Mouse (Mus musculus) forebrain, embryonic 16.5 days (tissue): ENCODE measurements around the gene Slc25a12. TPM values are rescaled to one million over a fixed set of nuclear protein-coding genes. Genes with fewer than 3 reads are reported as not detected.

Experiments used
- ATAC-seq: fragments of 200-750 bp; cut with Nextera tagmentation; 2 replicates; pipeline ENCODE4 v1.8.0; 2017; ENCODE audit warnings: mild to moderate bottlenecking, moderate library complexity
- H3K27ac ChIP-seq: fragments of 300-500 bp; sonication (generic); 2 replicates; pipeline ENCODE4 v1.5.1; 2014; ENCODE audit warnings: low read length, control low read depth
- H3K27me3 ChIP-seq: fragments of 300-500 bp; sonication (generic); replicated peaks from 2 replicates; pipeline ENCODE4 v1.6.1; 2014; ENCODE audit warnings: low read length; ENCODE audit not compliant: control insufficient read depth, insufficient read depth
- H3K36me3 ChIP-seq: fragments of 300-500 bp; sonication (generic); 2 replicates; pipeline ENCODE4 v1.6.1; 2014; ENCODE audit not compliant: control insufficient read depth, insufficient read depth
- H3K4me1 ChIP-seq: fragments of 300-500 bp; sonication (generic); replicated peaks from 2 replicates; pipeline ENCODE4 v1.6.1; 2014; ENCODE audit warnings: low read length; ENCODE audit not compliant: control insufficient read depth, insufficient read depth
- H3K4me2 ChIP-seq: fragments of 300-500 bp; sonication (generic); 2 replicates; pipeline ENCODE4 v1.6.1; 2014; ENCODE audit warnings: mild to moderate bottlenecking, low read length, control low read depth
- H3K4me3 ChIP-seq: fragments of 300-500 bp; sonication (generic); replicated peaks from 2 replicates; pipeline ENCODE4 v1.5.1; 2014; ENCODE audit warnings: mild to moderate bottlenecking, low read length, control low read depth
- H3K9ac ChIP-seq: fragments of 300-500 bp; sonication (generic); replicated peaks from 2 replicates; pipeline ENCODE4 v1.6.1; 2014; ENCODE audit warnings: low read depth, low read length, control low read depth
- H3K9me3 ChIP-seq: fragments of 300-500 bp; sonication (generic); 2 replicates; pipeline ENCODE4 v1.6.1; 2016; ENCODE audit warnings: low read length; ENCODE audit not compliant: control insufficient read depth
- WGBS: fragments of 180-500 bp; shearing (Covaris S2); extraction: QIAGEN DNeasy Blood & Tissue Kit; methylation state at CpG from one replicate; pipeline ENCODE4 v1.1.7; 2014; 5-methylcytosine and 5-hydroxymethylcytosine counted together
- polyA plus RNA-seq: library from polyadenylated mRNA; unstranded; fragments of >200 nt; fragmentation: Nextera tagmentation; extraction: Ambion mirVana; gene quantifications from 2 replicates; pipeline ENCODE4 v1.2.1, GENCODE M21; 2015

Slc25a12 gene
- polyA plus RNA-seq, 1 experiment from 2014 or later = 86.7 TPM

DNA sequence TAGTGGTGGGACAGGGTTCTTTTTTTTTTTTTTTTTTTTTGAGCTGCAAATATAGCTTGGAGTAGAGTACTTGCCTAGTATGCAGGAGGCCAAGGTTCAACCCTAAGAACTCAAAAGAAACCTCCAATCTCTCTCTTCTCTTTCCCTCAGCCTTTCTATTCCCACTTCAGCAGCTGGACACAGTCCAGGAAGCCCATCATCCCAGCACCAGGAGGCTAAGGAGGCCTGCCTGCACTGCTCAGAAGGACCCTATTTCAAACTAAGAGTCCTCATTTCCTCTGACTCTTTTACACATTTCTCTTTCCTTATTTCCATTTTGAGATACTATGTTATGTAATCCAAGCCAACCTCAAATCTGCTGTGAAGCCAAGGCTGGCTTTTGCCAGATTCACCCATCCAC lies 64.3 kb downstream of the Slc25a12 start:
- Histone ChIP-seq H3K9me3 (no peaks in the 10 kb centered on the region), H3K36me3 (no peaks in the 10 kb centered on the region; the same call in 1 of the 2 replicates), H3K4me1 (peaks cover 20% of the 10 kb centered on the region), H3K27ac (0 out of 2 replicates have a peak overlapping the region, but pooled peaks have one; percentile 6), H3K9ac (no peak overlapping the region), H3K4me3 (no peak overlapping the region), H3K4me2 (no peak overlapping the region), H3K27me3 (no peaks in the 10 kb centered on the region)
- ATAC-seq = peak; percentile 61

DNA sequence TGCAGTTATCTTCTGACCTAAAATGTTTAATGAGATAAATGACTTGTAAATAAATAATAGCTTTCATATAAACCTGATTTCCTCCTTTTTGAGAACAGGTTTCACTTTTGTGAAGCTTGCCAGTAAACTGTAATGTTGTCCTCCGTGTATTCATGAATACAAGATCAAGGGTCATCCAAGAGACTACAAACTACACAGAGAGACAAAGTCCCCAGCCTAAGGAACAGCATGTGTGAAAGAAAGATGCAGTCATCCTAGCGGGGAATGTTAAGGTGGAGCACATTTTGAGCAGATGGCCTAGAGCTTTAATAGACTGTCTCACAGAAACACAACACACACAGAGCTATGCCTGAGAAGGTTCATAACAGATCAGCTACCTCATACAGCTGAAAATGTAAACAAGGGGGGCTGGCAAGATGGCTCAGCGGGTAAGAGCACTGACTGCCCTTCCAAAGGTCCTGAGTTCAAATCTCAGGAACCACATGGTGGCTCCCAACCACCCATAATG lies 65.3 kb downstream of the Slc25a12 start:
- H3K4me3 ChIP-seq = no peak overlapping the region
- H3K36me3 ChIP-seq = no peaks in the 10 kb centered on the region; the same call in 1 of the 2 replicates
- no peak overlapping the region for H3K4me2 ChIP-seq
- peaks cover 20% of the 10 kb centered on the region for H3K4me1 ChIP-seq
- H3K27me3 ChIP-seq = no peaks in the 10 kb centered on the region
- 41% methylated on average over 3 of the region's 3 CpGs for WGBS
- no peak overlapping the region for H3K27ac ChIP-seq
- ATAC-seq = no peak
- H3K9ac ChIP-seq = no peak overlapping the region
- no peaks in the 10 kb centered on the region for H3K9me3 ChIP-seq

DNA sequence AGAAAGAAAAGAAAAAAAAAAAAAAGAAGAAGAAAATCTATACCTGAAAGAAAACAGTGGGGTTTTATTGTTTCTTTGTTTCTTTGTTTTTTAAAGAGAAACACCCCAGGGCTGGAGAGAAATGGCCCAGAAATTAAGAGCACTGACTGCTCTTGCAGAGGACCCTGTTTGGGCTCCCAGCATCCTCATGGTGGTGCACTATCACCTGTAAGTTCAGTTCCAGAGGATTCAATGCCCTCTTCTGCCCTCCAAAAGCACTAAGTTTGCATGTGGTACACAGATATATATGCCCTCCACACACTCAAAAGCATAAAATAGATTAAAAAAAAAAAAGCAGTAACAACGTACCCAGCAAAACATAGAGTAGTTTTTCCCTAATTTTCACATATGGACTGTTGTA lies 68.8 kb downstream of the Slc25a12 start:
- no peak overlapping the region for H3K4me3 ChIP-seq
- no peaks in the 10 kb centered on the region for H3K9me3 ChIP-seq
- H3K4me2 ChIP-seq = no peak overlapping the region
- WGBS = 91% methylated on average over 1 of the region's 1 CpGs
- H3K36me3 ChIP-seq = no peaks in the 10 kb centered on the region
- H3K27me3 ChIP-seq = no peaks in the 10 kb centered on the region
- peaks cover 16% of the 10 kb centered on the region for H3K4me1 ChIP-seq
- no peak overlapping the region for H3K9ac ChIP-seq
- no peak for ATAC-seq
- no peak overlapping the region for H3K27ac ChIP-seq

DNA sequence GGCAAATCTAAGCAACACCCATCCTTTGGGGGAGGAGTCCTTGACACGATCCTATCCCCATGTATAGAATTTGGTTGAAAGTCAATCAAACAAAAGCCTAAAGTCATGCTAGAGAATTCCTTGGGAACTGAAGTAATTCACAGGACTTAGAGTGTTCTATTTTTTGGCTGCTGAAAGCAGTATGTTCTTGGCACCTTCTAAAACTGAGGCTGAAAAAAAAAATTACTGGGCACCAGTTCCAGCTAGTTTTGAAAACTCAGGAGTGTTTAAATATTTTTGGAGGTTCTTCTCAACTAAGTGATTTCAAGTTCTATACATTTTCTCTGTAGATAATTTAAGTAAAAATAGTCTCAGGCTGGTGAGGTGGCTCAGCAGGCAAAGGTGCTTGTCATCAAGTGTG lies 70.0 kb downstream of the Slc25a12 start:
- Histone ChIP-seq H3K4me2 (no peak overlapping the region), H3K36me3 (no peaks in the 10 kb centered on the region), H3K9ac (no peak overlapping the region), H3K27me3 (no peaks in the 10 kb centered on the region), H3K27ac (no peak overlapping the region), H3K4me1 (peaks cover 12% of the 10 kb centered on the region), H3K4me3 (no peak overlapping the region), H3K9me3 (no peaks in the 10 kb centered on the region)
- WGBS = 84% methylated on average over 1 of the region's 1 CpGs
- no peak for ATAC-seq

DNA sequence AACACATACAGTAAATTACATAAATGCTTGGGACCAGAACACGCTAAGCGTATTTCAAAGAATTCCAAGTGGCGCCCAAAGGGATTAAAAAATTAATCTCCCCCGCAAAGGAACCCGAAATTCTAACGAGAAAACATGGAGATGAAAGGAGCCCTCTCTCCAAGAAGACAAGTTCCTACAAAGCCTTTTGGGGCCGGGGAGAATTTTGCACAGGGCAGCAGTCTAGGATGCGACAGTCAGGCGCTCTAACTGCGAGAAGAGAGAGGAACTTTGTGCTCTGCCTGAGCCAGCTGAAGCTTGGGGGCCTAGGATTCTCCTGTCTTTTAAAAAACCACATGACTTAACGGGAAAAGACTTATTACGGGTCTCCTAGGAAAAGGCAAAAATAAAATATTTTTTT lies 71.7 kb downstream of the Slc25a12 start:
- no peaks in the 10 kb centered on the region for H3K36me3 ChIP-seq
- no peak overlapping the region for H3K4me2 ChIP-seq
- H3K9me3 ChIP-seq = no peaks in the 10 kb centered on the region
- H3K9ac ChIP-seq = no peak overlapping the region
- no peaks in the 10 kb centered on the region for H3K27me3 ChIP-seq
- peaks cover 7% of the 10 kb centered on the region for H3K4me1 ChIP-seq
- 56% methylated on average over 12 of the region's 12 CpGs for WGBS
- H3K4me3 ChIP-seq = no peak overlapping the region
- no peak for ATAC-seq
- H3K27ac ChIP-seq = no peak overlapping the region

DNA sequence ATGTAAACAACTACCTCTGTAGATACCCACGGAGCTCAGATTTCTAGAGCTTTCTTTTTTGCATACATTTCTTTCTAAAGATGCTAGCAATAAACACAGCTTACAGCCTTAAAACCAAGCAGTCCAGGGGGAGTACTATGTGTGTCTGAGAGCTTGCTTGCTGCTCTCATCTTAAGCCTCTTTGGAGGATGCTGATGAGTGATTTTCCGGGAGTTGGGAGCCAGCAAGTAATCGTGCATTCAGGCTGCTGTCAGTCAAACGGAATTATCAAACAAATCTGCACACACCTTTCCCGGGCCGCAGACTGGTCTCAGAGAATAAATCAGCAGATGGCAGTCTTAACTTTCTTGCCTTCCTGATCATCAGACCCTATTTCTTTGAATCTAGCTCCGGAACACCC lies 73.1 kb downstream of the Slc25a12 start:
- no peak overlapping the region for H3K9ac ChIP-seq
- no peaks in the 10 kb centered on the region for H3K9me3 ChIP-seq
- H3K36me3 ChIP-seq = no peaks in the 10 kb centered on the region
- H3K4me3 ChIP-seq = no peak overlapping the region
- peak overlapping the region; percentile 56; the same call in 1 of the 2 replicates for H3K27ac ChIP-seq
- WGBS = 9% methylated on average over 7 of the region's 7 CpGs
- ATAC-seq = 0 out of 2 replicates have a peak, but pooled peaks have one; percentile 36
- no peaks in the 10 kb centered on the region for H3K27me3 ChIP-seq
- peaks cover 12% of the 10 kb centered on the region for H3K4me1 ChIP-seq
- 0 out of 2 replicates have a peak overlapping the region, but pooled peaks have one; percentile 0 for H3K4me2 ChIP-seq

DNA sequence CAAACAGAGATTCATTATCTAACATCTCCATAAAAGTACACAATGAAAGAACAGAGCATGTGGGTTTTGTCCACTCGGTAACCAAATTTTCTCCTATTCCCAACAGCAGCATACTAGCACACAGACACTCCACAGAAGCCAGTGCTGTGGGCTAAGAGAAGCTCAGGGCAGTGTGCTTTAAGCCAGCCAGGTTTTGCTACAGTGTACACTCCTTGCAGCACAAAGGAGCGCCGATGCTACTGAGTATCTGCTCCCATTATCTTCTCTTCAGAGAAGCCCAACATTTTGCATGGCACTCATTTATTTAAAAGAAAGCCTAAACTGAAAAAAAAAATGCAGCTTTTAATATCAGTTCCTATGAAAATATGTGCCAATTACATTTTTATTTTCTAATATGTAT lies 73.6 kb downstream of the Slc25a12 start:
- H3K9ac ChIP-seq = no peak overlapping the region
- H3K27me3 ChIP-seq = no peaks in the 10 kb centered on the region
- 46% methylated on average over 3 of the region's 3 CpGs for WGBS
- no peak for ATAC-seq
- H3K4me2 ChIP-seq = no peak overlapping the region
- no peak overlapping the region for H3K4me3 ChIP-seq
- peaks cover 12% of the 10 kb centered on the region for H3K4me1 ChIP-seq
- no peaks in the 10 kb centered on the region for H3K9me3 ChIP-seq
- H3K36me3 ChIP-seq = no peaks in the 10 kb centered on the region
- H3K27ac ChIP-seq = peak overlapping the region; percentile 16; the same call in 1 of the 2 replicates

DNA sequence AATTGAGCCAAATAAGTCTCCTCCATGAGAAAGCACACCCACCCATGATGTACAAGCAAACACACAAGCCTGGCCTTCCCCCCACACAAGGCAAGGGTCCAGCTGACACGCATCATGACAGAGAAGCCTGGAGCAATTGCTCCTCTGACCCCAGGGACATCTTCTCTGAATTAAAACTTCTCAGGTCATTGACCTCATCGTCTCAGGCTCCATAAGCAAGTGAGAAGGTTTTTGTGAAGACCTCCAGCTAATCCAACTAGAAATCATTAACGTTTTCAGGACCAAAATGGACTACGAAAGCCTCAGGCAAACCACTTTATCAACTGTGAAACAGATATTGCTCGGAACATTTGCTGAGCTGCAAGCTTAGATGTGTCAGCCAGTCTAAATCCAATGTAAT lies 76.0 kb downstream of the Slc25a12 start:
- no peaks in the 10 kb centered on the region for H3K36me3 ChIP-seq
- peaks cover 12% of the 10 kb centered on the region for H3K4me1 ChIP-seq
- H3K9ac ChIP-seq = no peak overlapping the region
- no peak for ATAC-seq
- no peak overlapping the region for H3K4me2 ChIP-seq
- no peaks in the 10 kb centered on the region for H3K27me3 ChIP-seq
- WGBS = 70% methylated on average over 5 of the region's 5 CpGs
- H3K9me3 ChIP-seq = no peaks in the 10 kb centered on the region
- no peak overlapping the region for H3K4me3 ChIP-seq
- H3K27ac ChIP-seq = no peak overlapping the region

DNA sequence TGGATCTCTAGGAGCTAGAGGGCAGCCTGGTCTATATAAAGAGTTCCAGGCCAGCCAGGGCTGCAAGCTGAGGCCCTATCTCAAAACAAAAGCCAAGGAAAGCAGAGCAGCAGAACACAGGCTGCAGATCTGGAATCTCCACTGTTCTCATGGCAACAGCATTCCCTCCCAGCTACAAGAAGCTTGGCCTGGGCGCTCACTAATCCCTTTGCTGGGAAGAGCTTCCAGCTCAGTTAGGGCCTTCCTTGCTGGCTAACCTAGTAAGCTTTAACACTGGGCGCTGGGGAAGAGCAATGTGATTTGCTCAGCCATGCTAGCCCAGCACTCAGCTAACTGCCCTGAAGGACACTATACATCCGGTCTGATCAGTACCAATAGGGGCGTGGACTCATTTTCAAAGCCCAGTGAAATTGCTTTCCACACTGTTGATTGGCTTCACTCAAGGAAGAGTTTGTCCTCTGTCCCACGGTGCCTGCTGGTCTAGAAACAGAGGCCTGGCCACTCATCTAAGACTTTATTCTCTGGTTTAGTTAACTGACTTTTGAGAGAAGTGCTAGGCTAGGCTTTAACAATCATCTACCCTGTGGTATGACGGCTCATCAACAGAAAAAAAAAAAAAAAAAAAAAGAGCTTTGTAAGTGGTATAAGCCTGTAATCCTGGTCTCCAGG lies 77.3 kb downstream of the Slc25a12 start:
- H3K4me3 ChIP-seq = no peak overlapping the region
- peak; percentile 69; the same call in 1 of the 2 replicates for ATAC-seq

More for the DNA sequence above, 77.3 kb downstream of the Slc25a12 start:
- Histone ChIP-seq H3K27ac (peak overlapping the region; percentile 41; the same call in 1 of the 2 replicates), H3K4me2 (no peak overlapping the region), H3K9me3 (no peaks in the 10 kb centered on the region), H3K36me3 (no peaks in the 10 kb centered on the region; the same call in 1 of the 2 replicates), H3K27me3 (no peaks in the 10 kb centered on the region), H3K4me1 (peaks cover 12% of the 10 kb centered on the region), H3K9ac (no peak overlapping the region)
- WGBS = 42% methylated on average over 6 of the region's 6 CpGs
